Mouse (Mus musculus) adrenal gland, adult (tissue): Measurements from ENCODE around the gene Snx29.

Source experiments
- DNase-seq, 2 experiments: peaks; one replicate each; pipeline ENCODE4 v3.0.0; 2022 to 2023; ENCODE audit warnings: low spot score in 1 of 2; ENCODE audit not compliant: inconsistent age in 2 of 2

The Snx29 gene

GRCm38 (mm10) chr16:11406622-11407021, 83.9 kb downstream of the Snx29 start:
- DNase-seq: peak in 1 of 2 experiments; percentile 37

- no peak for DNase-seq
Observed at GRCm38 (mm10) chr16:11407932-11408620, 85.4 kb downstream of the Snx29 start.

- DNase-seq: no peak
Observed at GRCm38 (mm10) chr16:11408726-11409125, 86.0 kb downstream of the Snx29 start.

GRCm38 (mm10) chr16:11414631-11415030, 91.9 kb downstream of the Snx29 start:
- no peak for DNase-seq

GRCm38 (mm10) chr16:11418183-11418588, 95.5 kb downstream of the Snx29 start:
- DNase-seq: peak; percentile 51 to 82

- DNase-seq: no peak
Observed at GRCm38 (mm10) chr16:11420311-11421080, 97.8 kb downstream of the Snx29 start.

GRCm38 (mm10) chr16:11422165-11422564, 99.5 kb downstream of the Snx29 start:
- peak in 1 of 2 experiments; percentile 34 for DNase-seq

- peak; percentile 30 to 71 for DNase-seq
Observed at GRCm38 (mm10) chr16:11422889-11423610, 100.3 kb downstream of the Snx29 start.

GRCm38 (mm10) chr16:11423611-11424297, 101.0 kb downstream of the Snx29 start:
- DNase-seq: peak; percentile 22 to 68

- DNase-seq: no peak
Observed at GRCm38 (mm10) chr16:11424568-11425145, 101.9 kb downstream of the Snx29 start.

GRCm38 (mm10) chr16:11425279-11425678, 102.6 kb downstream of the Snx29 start:
- no peak for DNase-seq

- no peak for DNase-seq
Observed at GRCm38 (mm10) chr16:11426810-11427537, 104.3 kb downstream of the Snx29 start.

GRCm38 (mm10) chr16:11429784-11430183, 107.1 kb downstream of the Snx29 start:
- no peak for DNase-seq

GRCm38 (mm10) chr16:11430520-11430919, 107.8 kb downstream of the Snx29 start:
- no peak for DNase-seq

- no peak for DNase-seq
Observed at GRCm38 (mm10) chr16:11433779-11434178, 111.1 kb downstream of the Snx29 start.

- DNase-seq: no peak
Observed at GRCm38 (mm10) chr16:11437641-11438040, 114.9 kb downstream of the Snx29 start.

GRCm38 (mm10) chr16:11439417-11439816, 116.7 kb downstream of the Snx29 start:
- DNase-seq: no peak

GRCm38 (mm10) chr16:11441616-11442015, 118.9 kb downstream of the Snx29 start:
- no peak for DNase-seq

GRCm38 (mm10) chr16:11442534-11442933, 119.8 kb downstream of the Snx29 start:
- no peak for DNase-seq

GRCm38 (mm10) chr16:11444626-11445025, 121.9 kb downstream of the Snx29 start:
- DNase-seq: no peak
